Mouse (Mus musculus): Measurements from ENCODE around the gene Serpinb9.
"Not testable (repeated sequence)": the region's sequence is repeated elsewhere in the genome, so short reads cannot be mapped to it uniquely, and the experiment has no call there.

Serpinb9 gene

GRCm38 (mm10) chr13:33003523-33004413 lies 718 bp downstream of the Serpinb9 start:
- no peak for DNase-seq (ENCODE audit: low spot score in 2 of 2)

DNA sequence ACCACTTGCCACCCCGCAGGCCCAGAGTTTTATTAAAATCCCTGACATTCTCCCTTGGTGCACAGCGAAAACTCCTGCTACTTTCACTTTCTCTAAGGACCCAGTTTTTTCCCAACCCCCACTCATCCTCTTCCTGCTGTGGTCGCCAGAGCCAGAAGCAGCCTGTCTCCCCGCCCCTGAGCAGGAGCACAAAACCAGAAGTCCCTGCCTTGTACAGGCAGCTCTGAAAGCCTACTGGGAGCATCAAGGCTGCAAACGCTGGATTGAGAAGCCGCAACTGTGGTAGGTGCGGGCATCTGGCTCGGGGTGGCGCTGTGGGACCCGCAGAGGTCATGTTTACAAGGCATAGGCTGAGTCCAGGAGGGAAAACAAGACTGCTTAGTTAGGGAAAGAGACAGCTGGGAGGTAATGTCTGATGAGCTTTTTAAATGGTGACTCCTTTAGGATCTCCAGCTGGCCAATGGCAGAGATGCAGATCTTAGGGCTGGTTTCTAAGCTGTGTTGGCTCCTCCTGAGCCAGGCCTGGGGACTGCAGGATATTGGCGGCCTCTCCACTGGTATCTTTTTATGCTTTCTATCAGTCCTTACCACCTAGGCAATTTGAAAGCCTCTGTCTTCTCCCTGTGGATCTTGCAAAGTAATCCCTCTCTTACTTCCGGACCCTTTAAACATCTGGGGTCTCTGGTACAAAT lies 1.5 kb downstream of the Serpinb9 start:
- DNase-seq (ENCODE audit: low spot score in 2 of 2), result peak; percentile 77 to 87

DNA sequence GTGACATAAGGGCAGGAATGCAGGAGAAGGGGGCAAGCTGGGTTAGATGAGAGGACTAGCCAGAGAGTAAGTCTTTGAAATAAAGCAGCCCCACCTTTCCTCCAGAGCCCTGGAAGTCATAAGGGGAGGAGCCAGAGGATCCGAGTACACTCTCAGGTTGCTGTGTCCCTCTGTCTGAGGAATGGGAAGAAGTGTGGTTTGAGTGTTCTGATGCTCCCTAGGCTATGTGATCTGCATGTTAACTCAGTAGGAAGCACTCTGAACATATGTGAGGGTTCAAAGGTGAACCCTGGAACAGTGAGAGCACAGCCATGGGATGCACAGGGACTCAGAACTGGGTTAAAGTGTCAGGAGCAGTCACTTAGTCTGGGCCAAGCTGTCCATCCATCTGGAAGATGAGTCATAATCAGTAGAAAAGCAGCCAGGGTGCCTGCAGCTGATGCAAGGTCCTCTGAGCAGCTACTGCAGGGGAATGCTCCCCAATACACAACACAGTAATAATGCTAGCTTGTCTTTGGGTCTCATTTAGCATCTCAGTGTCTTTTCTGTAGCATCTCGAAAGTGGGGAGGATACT lies 2.5 kb downstream of the Serpinb9 start:
- DNase-seq (ENCODE audit: low spot score in 2 of 2), result no peak

- DNase-seq (ENCODE audit: low spot score in 2 of 2), result no peak
Measured at GRCm38 (mm10) chr13:33006555-33006954, 3.5 kb downstream of the Serpinb9 start.

DNA sequence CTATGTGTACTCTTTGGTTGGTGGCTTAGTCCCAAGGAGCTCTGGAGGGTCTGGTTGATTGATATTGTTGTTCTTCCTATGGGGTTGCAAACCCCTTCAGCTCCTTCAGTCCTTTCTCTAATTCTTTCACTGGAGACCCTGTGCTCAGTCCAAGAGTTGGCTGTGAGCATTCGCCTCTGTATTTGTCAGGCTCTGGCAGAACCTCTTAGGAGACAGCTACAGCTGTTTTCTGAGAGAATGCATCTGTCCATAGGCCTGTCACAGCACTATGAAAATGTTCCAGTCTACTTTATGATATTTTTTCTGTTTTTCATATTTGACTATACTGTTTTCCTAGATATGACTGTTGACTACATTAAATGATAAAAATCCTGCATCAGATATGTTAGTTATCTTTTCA lies 9.3 kb downstream of the Serpinb9 start:
- no peak for DNase-seq (ENCODE audit: low spot score in 2 of 2)

DNA sequence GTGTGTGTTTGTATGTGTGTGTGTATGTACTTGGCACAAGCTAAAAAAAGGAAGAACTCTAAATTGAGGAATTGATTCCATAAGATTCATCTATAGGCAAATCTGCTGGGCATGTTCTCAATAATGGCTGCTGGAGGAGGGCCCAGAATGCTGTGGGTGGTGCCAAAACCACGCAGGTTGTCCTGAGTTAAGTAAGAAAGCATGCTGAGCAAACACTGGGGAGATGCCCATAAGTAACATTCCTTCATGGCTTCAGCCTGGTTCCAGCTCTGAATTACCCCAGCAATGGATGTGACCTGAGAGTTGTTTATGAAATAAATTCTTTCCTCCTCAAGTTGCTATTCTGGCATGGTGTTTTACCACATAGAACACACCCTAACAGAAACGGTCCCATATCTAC lies 10.2 kb downstream of the Serpinb9 start:
- no peak for DNase-seq (ENCODE audit: low spot score in 2 of 2)

DNA sequence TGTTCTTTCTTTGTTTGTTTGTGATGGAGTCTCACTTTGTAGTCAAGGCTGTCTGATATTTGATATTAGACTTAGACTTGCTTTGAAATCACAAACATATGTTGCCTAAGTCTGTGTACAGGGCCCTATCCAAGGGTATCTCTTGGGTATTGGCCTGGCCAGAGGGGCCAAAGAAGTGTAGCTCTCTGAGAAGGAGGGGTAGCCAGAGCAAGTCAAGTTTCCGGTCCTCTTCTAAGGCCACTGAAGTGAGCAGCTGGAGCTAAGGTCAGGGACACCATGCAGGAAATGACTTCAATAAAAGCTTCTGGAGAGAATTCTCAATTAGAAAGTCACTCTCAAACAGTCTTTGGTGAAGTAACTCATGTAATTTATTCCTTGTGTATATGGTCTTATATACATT lies 19.3 kb downstream of the Serpinb9 start:
- DNase-seq (ENCODE audit: low spot score in 2 of 2), result no peak

- no peak for DNase-seq (ENCODE audit: low spot score in 2 of 2)
Measured at GRCm38 (mm10) chr13:33026427-33027057, 23.5 kb downstream of the Serpinb9 start.

- no peak for DNase-seq (ENCODE audit: low spot score in 2 of 2)
Measured at GRCm38 (mm10) chr13:33027244-33027643, 24.2 kb downstream of the Serpinb9 start, which contains the start of gene Serpinb9b. Serpinb9b (plus strand) TSS chr13:33027416.

DNA sequence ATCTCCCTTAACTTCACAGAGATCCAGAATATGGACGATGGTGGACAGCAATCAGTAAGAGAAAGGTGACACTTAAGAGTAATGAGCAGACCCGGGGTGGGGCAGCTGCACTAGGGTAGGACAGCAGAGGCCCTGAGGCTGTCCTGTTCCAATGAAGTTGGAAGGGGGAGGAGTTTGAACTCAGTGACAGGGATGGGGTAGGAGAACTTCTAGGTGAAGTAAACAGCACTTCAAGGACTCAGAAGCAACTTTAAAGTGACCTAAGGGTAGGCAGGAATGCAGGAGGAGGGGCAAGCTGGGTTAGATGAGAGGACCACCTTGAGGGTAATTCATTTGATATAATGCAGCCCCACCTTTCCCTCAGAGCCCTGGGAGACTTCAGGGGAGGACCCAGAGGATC lies 25.1 kb downstream of the Serpinb9 start:
- no peak for DNase-seq (ENCODE audit: low spot score in 2 of 2)

- DNase-seq (ENCODE audit: low spot score in 2 of 2), result no peak
Measured at GRCm38 (mm10) chr13:33028550-33028949, 25.5 kb downstream of the Serpinb9 start.

DNA sequence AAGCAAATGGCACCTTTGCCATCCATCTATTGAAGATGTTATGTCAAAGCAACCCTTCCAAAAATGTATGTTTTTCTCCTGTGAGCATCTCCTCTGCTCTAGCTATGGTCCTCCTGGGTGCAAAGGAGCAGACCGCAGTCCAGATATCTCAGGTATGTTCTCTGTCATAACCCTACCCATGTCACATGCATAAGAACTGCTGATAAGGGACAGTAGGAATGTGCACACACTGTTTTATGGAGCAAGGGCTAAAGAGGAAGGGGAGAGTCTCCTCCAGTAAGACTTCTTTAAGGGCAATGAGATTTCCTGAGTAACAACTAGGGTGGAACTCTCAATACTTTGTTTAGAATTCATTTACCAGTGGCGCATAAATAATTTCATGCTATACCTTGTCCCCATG lies 26.4 kb downstream of the Serpinb9 start:
- not testable (repeated sequence) for DNase-seq (ENCODE audit: low spot score in 2 of 2)

GRCm38 (mm10) chr13:33030281-33030680 lies 27.2 kb downstream of the Serpinb9 start:
- no peak for DNase-seq (ENCODE audit: low spot score in 2 of 2)

- DNase-seq (ENCODE audit: low spot score in 2 of 2), result no peak
Measured at GRCm38 (mm10) chr13:33035506-33035905, 32.5 kb downstream of the Serpinb9 start.

- DNase-seq (ENCODE audit: low spot score in 2 of 2), result no peak
Measured at GRCm38 (mm10) chr13:33043542-33043941, 40.5 kb downstream of the Serpinb9 start.

DNA sequence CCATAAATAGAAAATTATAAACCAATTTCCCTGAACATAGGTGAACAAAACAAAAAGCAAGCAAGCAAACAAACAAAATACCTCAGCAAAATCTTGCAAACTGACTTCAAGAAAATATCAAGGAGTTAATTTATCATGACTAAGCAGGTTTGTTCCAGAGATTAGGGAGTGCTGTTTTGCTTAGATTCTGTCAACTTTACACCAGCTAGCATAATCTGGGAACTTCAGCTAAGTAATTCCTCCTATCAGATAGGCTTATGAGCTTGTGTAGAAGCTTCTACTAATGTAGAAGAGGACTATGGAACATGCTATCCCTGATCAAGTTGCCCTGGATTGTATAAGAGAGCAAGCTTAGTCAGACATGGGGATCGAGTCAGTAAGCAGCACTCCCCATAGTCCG lies 44.2 kb downstream of the Serpinb9 start:
- DNase-seq (ENCODE audit: low spot score in 2 of 2), result no peak

GRCm38 (mm10) chr13:33048187-33048586 lies 45.1 kb downstream of the Serpinb9 start:
- DNase-seq (ENCODE audit: low spot score in 2 of 2), result no peak

DNA sequence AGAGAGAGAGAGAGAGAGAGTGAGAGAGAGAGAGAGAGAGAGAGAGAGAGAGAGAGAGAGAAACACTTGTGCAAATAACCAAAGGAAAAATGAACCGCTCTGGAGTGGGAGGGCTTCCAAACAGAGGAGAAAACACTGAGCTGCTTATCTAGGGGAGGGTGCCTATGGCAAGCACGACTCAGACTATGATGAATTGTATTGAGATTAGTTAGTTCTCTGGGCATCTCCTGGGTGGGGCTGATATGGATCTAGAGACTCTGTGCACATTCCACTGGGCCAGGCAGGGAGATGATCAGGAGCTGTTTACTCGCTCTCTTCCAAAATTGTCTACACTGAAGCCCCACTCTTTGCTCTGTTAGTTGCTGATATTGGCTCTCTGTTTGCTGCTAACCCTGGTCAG lies 48.6 kb downstream of the Serpinb9 start:
- no peak for DNase-seq (ENCODE audit: low spot score in 2 of 2)

- no peak for DNase-seq (ENCODE audit: low spot score in 2 of 2)
Measured at GRCm38 (mm10) chr13:33063048-33063447, 60.0 kb downstream of the Serpinb9 start.
